Mouse (Mus musculus): ENCODE measurements around the gene Crb2. TPM values are rescaled to one million over a fixed set of nuclear protein-coding genes. Genes with fewer than 3 reads are reported as not detected.

The Crb2 gene
- polyA plus RNA-seq (2017; shearing (Covaris generic)) = under 1 TPM in 1 of 2 experiments, not detected in 1; 0.28 TPM

- ATAC-seq = no peak
Observed at GRCm38 (mm10) chr2:37776016-37776415, at the start of gene Crb2. Gene Crb2, plus strand, starts transcription at chr2:37776249.

DNA sequence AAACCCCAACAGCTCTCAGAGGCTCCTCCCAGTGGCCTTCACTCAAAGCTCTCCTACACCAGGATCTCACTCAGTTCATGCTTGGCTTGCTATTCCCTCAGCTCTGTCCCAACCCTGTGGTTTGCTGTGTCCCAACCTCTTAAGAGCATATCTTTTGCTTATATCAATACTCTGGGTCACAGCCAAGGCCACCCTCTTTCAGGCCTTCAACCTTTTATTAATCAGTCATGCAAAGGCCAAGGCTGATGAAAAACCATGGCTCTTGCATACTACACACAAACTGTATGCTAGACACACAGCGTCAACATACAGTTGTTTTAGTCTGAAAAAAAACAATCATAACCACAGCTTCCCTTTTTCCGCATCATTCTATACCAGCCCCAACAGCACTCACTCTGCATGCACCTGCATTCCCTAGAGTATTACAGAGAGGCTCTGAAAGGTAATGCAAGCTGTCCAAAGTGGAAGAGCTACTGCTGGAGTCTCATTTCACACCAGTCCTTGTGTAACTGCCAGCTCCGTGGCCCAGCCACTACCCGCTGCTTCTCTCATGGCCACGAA is 44.7 kb upstream of the Crb2 start:
- no peak for ATAC-seq

GRCm38 (mm10) chr2:37734979-37735806 is 40.9 kb upstream of the Crb2 start:
- no peak for ATAC-seq

- no peak for ATAC-seq
Observed at GRCm38 (mm10) chr2:37735807-37736188, 40.3 kb upstream of the Crb2 start.

DNA sequence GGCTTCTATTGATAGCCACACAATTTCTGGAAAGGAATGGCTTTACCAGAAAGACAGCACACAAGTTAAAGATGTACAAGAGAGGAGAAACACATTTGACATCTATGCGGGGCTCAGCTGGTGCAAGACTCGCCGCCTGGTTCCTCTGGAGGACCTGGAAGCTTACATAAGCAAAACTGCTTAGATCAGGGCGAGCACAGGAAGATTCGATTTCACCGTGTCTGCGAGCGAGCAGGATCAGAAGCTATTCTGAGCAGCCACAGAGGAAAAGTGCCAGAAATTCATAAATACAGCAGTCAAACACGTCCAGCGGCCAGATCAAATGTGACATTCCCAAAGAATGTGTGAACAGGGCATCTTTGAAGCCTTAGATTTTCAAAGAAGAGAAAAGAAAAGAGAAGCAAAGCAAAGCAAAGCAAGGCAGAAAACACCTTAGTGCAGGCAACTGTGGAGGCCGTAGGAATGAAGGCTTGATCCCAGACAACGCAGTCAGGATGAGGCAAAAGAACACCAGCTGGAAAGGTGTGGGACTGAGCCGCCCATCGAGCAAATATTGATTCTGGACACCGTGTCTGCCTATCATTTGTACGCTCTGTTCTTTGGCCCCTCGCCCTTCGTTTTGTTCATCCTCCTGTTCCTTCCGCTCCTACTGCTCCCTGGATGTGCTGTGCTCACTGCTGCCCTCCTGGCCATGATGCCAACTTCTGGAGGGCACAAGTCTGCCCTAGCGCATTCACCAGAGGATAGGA is 34.1 kb upstream of the Crb2 start:
- no peak for ATAC-seq

GRCm38 (mm10) chr2:37744773-37745395 is 31.2 kb upstream of the Crb2 start:
- ATAC-seq = no peak

- ATAC-seq = no peak
Observed at GRCm38 (mm10) chr2:37746293-37747049, 29.6 kb upstream of the Crb2 start.

GRCm38 (mm10) chr2:37747909-37748308 is 28.1 kb upstream of the Crb2 start:
- no peak for ATAC-seq

GRCm38 (mm10) chr2:37748442-37749066 is 27.5 kb upstream of the Crb2 start:
- ATAC-seq = no peak

- no peak for ATAC-seq
Observed at GRCm38 (mm10) chr2:37749323-37749722, 26.7 kb upstream of the Crb2 start.

GRCm38 (mm10) chr2:37751114-37751513 is 24.9 kb upstream of the Crb2 start:
- no peak for ATAC-seq

DNA sequence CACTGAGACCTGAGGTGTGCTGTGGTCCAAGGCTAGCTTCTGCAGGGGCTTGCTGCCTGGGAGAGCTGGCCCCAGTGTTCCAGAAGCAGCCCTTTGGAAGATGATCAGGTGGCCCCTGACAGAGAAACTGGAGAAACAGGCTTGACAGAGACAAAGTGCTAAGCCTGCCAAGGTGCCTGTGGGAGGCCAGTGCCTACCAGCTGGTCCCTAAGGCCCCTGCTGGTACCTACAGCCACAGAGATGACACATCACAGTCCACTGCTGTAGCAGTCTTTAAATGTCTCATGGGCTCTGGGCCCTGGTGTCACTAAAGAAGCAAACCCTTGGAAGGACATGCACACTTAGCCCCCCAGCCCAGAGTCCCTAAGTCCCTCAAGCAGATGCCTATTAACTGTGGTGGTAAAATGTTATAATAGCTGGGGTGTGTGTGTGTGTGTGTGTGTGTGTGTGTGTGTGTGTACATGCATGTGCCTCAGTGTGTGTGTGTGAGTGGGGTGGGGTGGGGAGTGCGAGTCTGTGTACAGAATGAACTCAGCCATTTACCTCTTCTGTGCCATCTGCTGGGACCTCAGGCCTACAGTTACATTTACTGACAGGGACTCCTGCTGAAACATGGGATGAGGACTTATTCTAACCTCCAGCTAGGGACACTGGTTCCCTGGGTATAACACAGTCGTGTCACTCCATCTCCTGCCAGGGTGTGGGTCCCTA is 19.7 kb upstream of the Crb2 start:
- ATAC-seq = no peak

GRCm38 (mm10) chr2:37757016-37757415 is 19.0 kb upstream of the Crb2 start:
- ATAC-seq = no peak

DNA sequence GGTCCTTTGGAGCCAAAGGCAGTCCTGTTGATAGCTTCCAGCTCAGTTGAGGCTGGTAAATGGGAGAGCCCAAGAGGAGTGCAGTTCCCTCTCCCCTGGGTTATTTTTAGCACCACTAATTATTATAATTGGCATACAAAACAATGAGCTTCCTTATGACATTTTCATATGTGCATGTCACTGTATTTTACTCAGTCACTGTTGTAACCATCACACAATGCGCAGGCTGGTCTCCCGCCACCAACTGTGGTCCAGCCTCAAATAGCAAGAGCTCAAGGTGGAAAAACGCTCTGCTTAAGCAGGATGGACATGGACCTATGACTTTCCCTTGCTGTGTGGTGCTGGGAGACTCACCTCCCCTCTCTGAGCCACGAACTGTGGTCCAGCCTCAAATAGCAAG is 18.3 kb upstream of the Crb2 start:
- no peak for ATAC-seq

DNA sequence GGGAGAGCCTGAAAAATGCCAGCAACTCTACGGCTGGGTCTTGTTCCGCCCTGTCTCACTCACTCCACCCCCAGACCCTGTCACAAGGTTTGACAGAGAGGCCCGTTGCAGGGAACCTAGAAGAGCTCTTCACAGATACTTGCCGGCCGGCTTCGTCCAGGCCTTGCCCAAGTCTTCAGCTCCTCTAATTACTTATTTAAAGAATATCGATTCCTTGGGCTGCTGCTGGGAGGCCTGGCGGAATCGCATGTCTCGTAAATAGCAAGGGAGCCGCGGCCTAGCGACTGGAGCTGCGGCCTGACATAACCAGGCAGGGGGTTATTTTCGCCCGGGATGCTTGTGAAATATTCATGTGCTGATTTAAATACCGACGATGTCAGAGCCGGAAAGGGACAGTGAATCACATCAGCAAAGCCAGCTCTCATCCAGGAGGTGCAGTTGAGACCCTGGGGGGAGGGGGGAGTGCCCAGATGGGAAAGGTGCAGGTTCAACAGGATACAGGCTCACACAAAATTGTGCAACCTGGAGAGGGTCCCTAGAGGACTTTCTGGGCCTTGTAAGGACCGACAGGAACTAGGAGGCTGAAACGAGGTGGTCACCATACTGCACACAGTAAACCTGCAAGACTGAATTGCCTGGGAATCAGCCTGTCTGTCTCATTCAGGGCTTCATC is 17.6 kb upstream of the Crb2 start:
- ATAC-seq = no peak

DNA sequence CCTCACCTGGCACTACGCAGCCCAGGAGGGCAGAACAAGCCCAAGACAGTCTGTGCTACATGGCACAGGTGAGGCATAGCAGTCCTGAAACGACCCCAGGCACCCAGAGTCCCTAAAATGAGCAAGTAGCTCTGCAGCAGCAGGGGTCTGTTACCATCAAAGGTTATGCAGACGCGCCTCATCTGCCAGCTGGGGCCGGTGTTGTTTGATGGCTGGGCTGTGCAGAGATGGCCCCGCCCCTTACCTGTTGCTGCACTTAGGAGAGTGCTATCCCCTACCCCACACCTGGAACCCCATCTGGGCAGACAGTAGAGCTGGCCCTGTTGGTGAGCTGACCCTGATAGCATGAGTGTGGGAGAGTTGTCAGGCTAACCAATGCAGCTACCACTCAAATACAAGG is 15.4 kb upstream of the Crb2 start:
- ATAC-seq = no peak

DNA sequence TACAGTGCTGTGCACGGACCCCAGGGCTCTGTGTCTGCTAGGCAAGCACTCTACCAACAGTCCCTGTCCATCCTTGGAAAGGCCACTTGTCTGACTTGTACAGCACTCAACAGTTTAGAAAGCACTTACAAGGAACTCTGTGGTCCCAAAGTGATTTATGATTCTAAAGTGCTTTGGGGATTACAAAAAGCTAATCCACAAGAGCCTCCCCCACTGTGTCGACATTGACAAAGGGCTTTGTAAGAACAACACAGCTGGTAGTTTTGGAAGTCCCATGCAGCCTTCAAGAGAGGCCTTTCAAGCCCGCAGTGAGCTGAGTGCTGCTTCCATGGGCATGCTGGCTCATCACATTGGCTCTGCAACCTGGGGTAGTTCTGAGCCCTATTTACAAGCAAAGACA is 12.4 kb upstream of the Crb2 start:
- ATAC-seq = no peak

GRCm38 (mm10) chr2:37764514-37764913 is 11.5 kb upstream of the Crb2 start:
- no peak for ATAC-seq

DNA sequence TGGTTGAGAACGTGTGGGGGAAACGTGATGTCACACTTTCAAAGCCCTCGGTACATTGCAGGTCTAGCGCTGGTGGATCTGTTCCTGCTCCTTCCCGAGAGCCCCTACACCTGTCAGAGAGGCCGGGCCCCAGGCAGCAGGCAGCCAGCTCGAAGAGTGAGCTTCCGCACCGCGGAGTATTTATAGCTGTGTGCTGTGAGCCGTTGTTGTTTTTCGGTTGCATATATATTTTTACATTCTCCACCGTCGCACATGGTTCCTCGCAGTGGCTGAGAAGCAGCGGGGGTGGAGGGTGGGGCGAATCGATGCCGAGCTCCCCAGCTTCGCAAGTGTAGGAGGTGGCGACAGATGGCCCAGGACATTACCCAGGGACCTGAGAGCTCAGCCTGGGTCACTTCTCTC is 11.0 kb upstream of the Crb2 start:
- ATAC-seq = peak; percentile 62

- no peak for ATAC-seq
Observed at GRCm38 (mm10) chr2:37766027-37766761, 9.9 kb upstream of the Crb2 start.
